Mouse (Mus musculus) spleen, adult 2 months (tissue): ENCODE results near the gene Pepd.

Source experiments
- CTCF ChIP-seq: fragments of 200-500 bp; IDR thresholded peaks from 2 replicates; pipeline ENCODE4 v1.5.1; 2011; ENCODE audit warnings: mild to moderate bottlenecking, inconsistent platforms; ENCODE audit not compliant: insufficient read depth, insufficient read length, insufficient replicate concordance; ENCODE audit errors: extremely low read depth
- POLR2A ChIP-seq: fragments of 200-500 bp; IDR thresholded peaks from 2 replicates; pipeline ENCODE4 v1.6.1; 2011; ENCODE audit warnings: low read depth, low read length, inconsistent platforms

DNA sequence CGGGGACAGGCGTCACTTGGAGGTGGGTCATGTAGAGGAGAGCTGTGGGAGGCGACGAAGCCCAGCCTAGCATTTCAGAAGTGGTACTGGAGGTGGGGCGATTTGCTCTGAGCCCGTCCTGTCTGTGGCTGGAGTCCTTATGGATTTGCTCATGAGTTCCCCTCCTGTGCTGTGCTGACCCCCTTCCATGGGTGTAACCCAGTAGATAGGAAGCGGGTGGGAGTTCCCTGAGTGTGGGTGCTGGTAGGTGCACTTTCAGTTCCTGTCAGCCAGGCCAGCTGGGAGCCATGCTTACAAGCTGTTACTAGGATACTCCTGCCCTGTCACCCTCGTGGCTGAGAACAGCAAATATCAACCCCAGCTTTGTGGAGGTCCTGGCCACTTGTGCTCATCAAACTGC, 6.2 kb downstream of the Pepd start:
- TF ChIP-seq POLR2A, result no peak
- no peak for TF ChIP-seq CTCF
